Mouse (Mus musculus) midbrain, embryonic 16.5 days (tissue): ENCODE data around the gene Btn2a2. TPM values are rescaled to one million over a fixed set of nuclear protein-coding genes. Genes with fewer than 3 reads are reported as not detected.
A peak's percentile ranks its signal among the peaks of the same experiment; 100 is the strongest.

ENCODE experiments used
- ATAC-seq: fragments of 200-750 bp; cut with Nextera tagmentation; 2 replicates; pipeline ENCODE4 v1.8.0; 2017; ENCODE audit warnings: moderate TSS enrichment
- H3K27ac ChIP-seq: fragments of 300-500 bp; sonication (generic); 2 replicates; pipeline ENCODE4 v1.5.1; 2014; ENCODE audit warnings: mild to moderate bottlenecking, low read length, mixed read lengths
- H3K27me3 ChIP-seq: fragments of 300-500 bp; sonication (generic); 2 replicates; pipeline ENCODE4 v1.6.1; 2014; ENCODE audit warnings: low read depth, low read length, mixed read lengths; ENCODE audit not compliant: control insufficient read depth, insufficient read depth
- H3K36me3 ChIP-seq: fragments of 300-500 bp; sonication (generic); 2 replicates; pipeline ENCODE4 v1.6.1; 2014; ENCODE audit warnings: mild to moderate bottlenecking, low read length, moderate library complexity, mixed read lengths; ENCODE audit not compliant: control insufficient read depth, insufficient read depth
- H3K4me1 ChIP-seq: fragments of 300-500 bp; sonication (generic); 2 replicates; pipeline ENCODE4 v1.6.1; 2014; ENCODE audit warnings: mild to moderate bottlenecking, low read length, mixed read lengths; ENCODE audit not compliant: control insufficient read depth, insufficient read depth
- H3K4me2 ChIP-seq: fragments of 300-500 bp; sonication (generic); 2 replicates; pipeline ENCODE4 v1.6.1; 2014; ENCODE audit warnings: mild to moderate bottlenecking, low read length, mixed read lengths
- H3K4me3 ChIP-seq: fragments of 300-500 bp; sonication (generic); 2 replicates; pipeline ENCODE4 v1.5.1; 2014; ENCODE audit warnings: low read depth, mild to moderate bottlenecking, low read length, moderate library complexity, mixed read lengths
- H3K9ac ChIP-seq: fragments of 300-500 bp; sonication (generic); 2 replicates; pipeline ENCODE4 v1.6.1; 2014; ENCODE audit warnings: low read depth, low read length, mixed read lengths
- H3K9me3 ChIP-seq: fragments of 300-500 bp; sonication (generic); replicated peaks from 2 replicates; pipeline ENCODE4 v1.6.1; 2014; ENCODE audit warnings: mild to moderate bottlenecking, low read length, mixed read lengths; ENCODE audit not compliant: control insufficient read depth, poor library complexity, severe bottlenecking
- WGBS: fragments of 180-500 bp; shearing (Covaris S2); extraction: QIAGEN DNeasy Blood & Tissue Kit; methylation state at CpG from one replicate; pipeline ENCODE4 v1.1.7; 2014; 5-methylcytosine and 5-hydroxymethylcytosine counted together
- polyA plus RNA-seq: library from polyadenylated mRNA; unstranded; fragments of >200 nt; fragmentation: Nextera tagmentation; extraction: Ambion mirVana; gene quantifications from 2 replicates; pipeline ENCODE4 v1.2.1, GENCODE M21; 2015

Btn2a2 gene
- polyA plus RNA-seq, 1 experiment from 2014 or later: not detected

GRCm38 (mm10) chr13:23462669-23463068 is 26.0 kb downstream of the Btn2a2 start:
- Histone ChIP-seq H3K27ac (no peak overlapping the region), H3K9ac (no peak overlapping the region), H3K4me2 (no peak overlapping the region), H3K4me3 (no peak overlapping the region), H3K36me3 (no peaks in the 10 kb centered on the region), H3K4me1 (peaks cover 10% of the 10 kb centered on the region), H3K9me3 (no peaks in the 10 kb centered on the region), H3K27me3 (peaks cover 7% of the 10 kb centered on the region; the same call in 1 of the 2 replicates)
- ATAC-seq: no peak

DNA sequence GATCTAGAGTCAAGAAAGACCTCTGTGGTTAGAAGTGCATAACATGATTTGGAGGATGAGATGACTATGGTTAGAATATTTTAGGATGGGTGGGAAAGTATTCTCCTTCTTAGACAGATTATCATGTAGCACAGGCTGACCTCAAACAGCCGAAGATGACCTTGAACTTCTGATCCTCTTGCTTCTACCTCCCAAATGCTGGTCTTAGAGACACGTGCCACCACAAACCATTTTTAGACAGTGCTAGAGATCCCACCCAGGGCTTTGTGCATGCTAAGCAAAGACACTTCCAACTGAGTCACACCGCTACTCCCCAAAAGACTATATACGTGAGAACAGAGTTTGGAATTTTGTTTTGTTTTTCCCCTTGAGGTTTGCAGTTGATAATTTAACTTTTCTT is 26.6 kb downstream of the Btn2a2 start:
- H3K4me2 ChIP-seq: no peak overlapping the region
- no peak overlapping the region for H3K9ac ChIP-seq
- H3K9me3 ChIP-seq: no peaks in the 10 kb centered on the region
- no peak overlapping the region for H3K27ac ChIP-seq
- WGBS: 81% methylated on average over 4 of the region's 4 CpGs
- no peaks in the 10 kb centered on the region for H3K36me3 ChIP-seq
- no peak for ATAC-seq
- peaks cover 7% of the 10 kb centered on the region; the same call in 1 of the 2 replicates for H3K27me3 ChIP-seq
- H3K4me3 ChIP-seq: no peak overlapping the region
- H3K4me1 ChIP-seq: peaks cover 10% of the 10 kb centered on the region

GRCm38 (mm10) chr13:23459264-23459846 is 29.3 kb downstream of the Btn2a2 start:
- Histone ChIP-seq H3K4me3 (no peak overlapping the region), H3K4me2 (0 out of 2 replicates have a peak overlapping the region, but pooled peaks have one; percentile 8), H3K4me1 (no peaks in the 10 kb centered on the region), H3K9ac (no peak overlapping the region), H3K27ac (no peak overlapping the region), H3K36me3 (no peaks in the 10 kb centered on the region), H3K27me3 (peaks cover 7% of the 10 kb centered on the region; the same call in 1 of the 2 replicates), H3K9me3 (no peaks in the 10 kb centered on the region)
- WGBS: 18% methylated on average over 15 of the region's 15 CpGs
- no peak for ATAC-seq

DNA sequence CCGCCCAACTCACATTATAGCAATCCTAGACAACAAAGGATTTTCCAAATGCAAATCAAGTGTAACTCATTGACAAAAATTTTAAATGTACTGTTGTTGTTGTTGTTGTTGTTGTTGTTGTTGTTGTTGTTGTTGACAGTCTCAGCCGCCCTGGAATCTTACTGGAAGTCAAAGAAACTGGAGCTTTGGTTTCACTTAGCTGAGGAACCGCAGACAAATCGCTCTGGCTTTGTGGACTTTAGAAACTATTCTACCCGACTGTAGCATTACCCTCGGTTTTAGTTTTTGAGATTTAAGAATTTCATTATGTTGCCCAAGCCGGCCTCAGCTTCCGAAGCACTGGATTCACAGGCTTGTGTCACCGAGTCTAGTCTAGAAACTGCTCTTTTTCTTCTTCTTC is 34.7 kb downstream of the Btn2a2 start:
- Histone ChIP-seq H3K4me2 (peak overlapping the region; percentile 60), H3K9me3 (no peaks in the 10 kb centered on the region), H3K4me1 (peaks cover 3% of the 10 kb centered on the region), H3K9ac (peak overlapping the region; percentile 74), H3K27ac (peak overlapping the region; percentile 77), H3K4me3 (peak overlapping the region; percentile 81), H3K36me3 (no peaks in the 10 kb centered on the region), H3K27me3 (peaks cover 5% of the 10 kb centered on the region; the same call in 1 of the 2 replicates)
- ATAC-seq: no peak
- WGBS: 1% methylated on average over 9 of the region's 9 CpGs

DNA sequence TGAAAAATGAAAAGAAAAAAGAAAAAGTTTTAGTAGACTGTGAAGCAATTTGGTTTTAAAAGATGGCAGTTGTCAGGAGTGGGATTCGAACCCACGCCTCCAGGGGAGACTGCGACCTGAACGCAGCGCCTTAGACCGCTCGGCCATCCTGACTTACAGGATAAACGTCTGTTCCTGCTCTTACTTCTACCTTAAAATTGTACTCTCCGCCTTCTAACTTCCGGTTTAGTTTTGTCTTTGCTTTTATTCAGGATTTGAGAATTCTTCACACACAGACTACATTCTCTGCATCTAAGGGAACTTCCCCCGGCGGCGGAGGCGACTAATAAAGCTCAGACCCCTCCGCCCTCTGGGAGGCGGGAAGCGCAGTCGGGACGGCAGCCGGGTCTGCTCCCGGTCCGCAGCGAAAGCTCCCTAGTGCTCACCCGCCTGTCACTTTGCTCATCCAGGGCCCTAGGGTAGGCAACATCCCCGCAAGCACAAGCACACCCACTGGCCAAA is 35.2 kb downstream of the Btn2a2 start:
- H3K27ac ChIP-seq: peak overlapping the region; percentile 77
- no peaks in the 10 kb centered on the region for H3K9me3 ChIP-seq
- peak overlapping the region; percentile 81 for H3K4me3 ChIP-seq
- H3K4me1 ChIP-seq: peaks cover 7% of the 10 kb centered on the region
- peak; percentile 85 for ATAC-seq
- no peaks in the 10 kb centered on the region for H3K36me3 ChIP-seq
- H3K27me3 ChIP-seq: 0 out of 2 replicates have a peak, but pooled peaks cover 2% of the 10 kb centered on the region
- 0% methylated on average over 25 of the region's 25 CpGs for WGBS
- H3K4me2 ChIP-seq: peak overlapping the region; percentile 60
- peak overlapping the region; percentile 74 for H3K9ac ChIP-seq

- under 1% methylated on average over 15 of the region's 15 CpGs for WGBS
- Histone ChIP-seq H3K9ac (peak overlapping the region; percentile 71), H3K27me3 (no peaks in the 10 kb centered on the region), H3K4me3 (peak overlapping the region; percentile 56), H3K27ac (peak overlapping the region; percentile 48), H3K36me3 (no peaks in the 10 kb centered on the region), H3K4me2 (peak overlapping the region; percentile 77), H3K4me1 (peaks cover 7% of the 10 kb centered on the region), H3K9me3 (no peaks in the 10 kb centered on the region)
- ATAC-seq: 0 out of 2 replicates have a peak, but pooled peaks have one; percentile 18
These were observed 38.3 kb downstream of the Btn2a2 start for GRCm38 (mm10) chr13:23450398-23450797.

DNA sequence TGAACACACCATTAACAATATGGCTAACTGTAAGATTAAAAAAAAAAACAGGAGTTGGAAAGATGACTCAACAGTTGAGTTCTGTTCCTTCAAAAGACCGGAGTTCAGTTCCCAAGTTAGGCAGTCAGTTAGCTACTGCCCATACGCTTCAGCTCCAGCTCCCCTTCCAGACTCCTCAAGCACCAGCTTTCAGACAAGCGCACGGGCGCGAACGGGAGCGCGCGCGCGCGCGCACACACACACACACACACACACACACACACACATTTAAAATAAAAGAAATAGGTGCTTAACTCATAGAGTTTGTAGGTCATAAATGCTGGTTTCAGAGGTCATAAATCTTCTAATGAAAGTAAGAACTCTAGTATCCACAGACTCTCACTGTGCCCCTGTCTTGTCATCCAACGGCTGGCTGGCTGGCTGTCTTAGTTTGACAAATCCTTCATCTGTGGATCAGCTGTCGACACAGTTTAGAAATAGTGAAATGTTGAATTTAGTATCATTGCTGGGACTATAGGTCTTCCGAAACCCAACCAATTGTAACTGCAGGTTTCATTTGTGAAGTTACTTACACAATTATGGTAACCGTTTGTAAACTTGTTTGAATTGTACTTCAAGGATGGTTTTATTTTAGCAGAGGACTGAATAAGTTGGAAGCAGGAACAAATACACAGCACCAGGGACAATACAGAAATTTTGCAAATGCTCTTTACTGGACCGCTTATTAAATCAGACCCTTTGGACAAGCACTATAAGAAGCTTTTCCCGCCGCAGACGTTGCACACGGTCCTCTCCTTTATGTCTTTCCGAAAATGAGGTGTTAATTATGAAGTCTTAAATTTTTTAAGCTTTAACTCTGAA is 39.2 kb downstream of the Btn2a2 start:
- Histone ChIP-seq H3K4me1 (peaks cover 11% of the 10 kb centered on the region), H3K4me3 (peak overlapping the region; percentile 56), H3K36me3 (no peaks in the 10 kb centered on the region), H3K27me3 (no peaks in the 10 kb centered on the region), H3K4me2 (peak overlapping the region; percentile 77), H3K27ac (no peak overlapping the region), H3K9me3 (no peaks in the 10 kb centered on the region), H3K9ac (peak overlapping the region; percentile 71)
- no peak for ATAC-seq
- under 1% methylated on average over 24 of the region's 24 CpGs for WGBS

DNA sequence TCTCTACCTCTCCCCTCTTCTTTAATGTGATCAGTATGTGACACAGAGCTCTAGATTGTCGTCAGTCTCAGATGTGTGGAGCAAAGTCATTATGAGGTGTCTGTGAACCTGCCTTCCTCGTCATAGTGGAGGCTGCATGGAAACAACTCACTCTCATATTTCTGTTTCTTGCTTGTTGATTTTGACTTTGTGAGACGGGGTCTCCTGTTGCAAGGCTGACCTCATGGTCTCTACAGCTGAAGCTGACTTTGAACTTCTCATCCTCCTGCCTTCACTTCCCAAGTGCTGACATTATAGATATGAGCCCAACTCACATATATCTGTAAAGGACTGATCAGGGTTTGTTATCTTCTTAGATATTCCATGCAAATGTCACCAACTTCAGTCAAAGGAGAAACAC is 39.9 kb downstream of the Btn2a2 start:
- Histone ChIP-seq H3K4me3 (peak overlapping the region; percentile 56), H3K36me3 (no peaks in the 10 kb centered on the region), H3K9ac (no peak overlapping the region), H3K4me2 (peak overlapping the region; percentile 77), H3K27ac (no peak overlapping the region), H3K4me1 (peaks cover 17% of the 10 kb centered on the region), H3K27me3 (no peaks in the 10 kb centered on the region), H3K9me3 (no peaks in the 10 kb centered on the region)
- ATAC-seq: no peak
- 66% methylated on average over 3 of the region's 3 CpGs for WGBS

GRCm38 (mm10) chr13:23446498-23446952 is 42.1 kb downstream of the Btn2a2 start:
- ATAC-seq: peak; percentile 80
- Histone ChIP-seq H3K4me2 (peak overlapping the region; percentile 52), H3K27ac (peak overlapping the region; percentile 97), H3K4me3 (peak overlapping the region; percentile 71), H3K9ac (peak overlapping the region; percentile 86), H3K4me1 (peaks cover 17% of the 10 kb centered on the region), H3K9me3 (no peaks in the 10 kb centered on the region), H3K27me3 (no peaks in the 10 kb centered on the region), H3K36me3 (no peaks in the 10 kb centered on the region)
- WGBS: under 1% methylated on average over 16 of the region's 16 CpGs
